Mouse (Mus musculus): ENCODE measurements at regions not wholly inside any gene's neighbourhood (a gene's known extent, or its start where the extent isn't known, plus 50 kb on each side); places are given as distances from the start of the nearest gene placed in this dataset.

DNA sequence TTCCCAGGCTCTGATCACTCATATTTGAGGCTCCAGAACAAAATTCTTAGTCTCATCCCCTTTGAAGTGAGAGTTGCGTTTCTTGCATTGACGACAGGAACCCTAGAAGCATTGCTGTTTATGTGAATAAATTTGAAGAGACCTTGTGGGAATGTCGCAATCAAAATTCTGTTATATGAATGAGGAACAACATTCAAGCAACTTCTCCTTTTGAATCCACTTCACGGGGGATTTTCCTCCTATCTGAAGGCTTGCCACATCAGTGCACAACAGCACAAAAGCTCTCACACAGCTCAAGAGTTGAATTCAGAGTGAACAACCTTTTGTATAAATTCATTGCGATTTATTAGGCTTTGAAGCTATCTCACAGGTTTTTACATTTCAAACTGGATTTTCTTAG lies 360.2 kb upstream of the Fbxo33 start:
- Histone ChIP-seq H3K27me3 (ENCODE audit: control insufficient read depth, insufficient read depth, low read length) (no peaks in the 10 kb centered on the region), H3K9ac (replicated peaks; ENCODE audit: low read depth, low read length) (no peak overlapping the region), H3K4me2 (replicated peaks; ENCODE audit: low read depth, low read length) (no peak overlapping the region), H3K4me3 (ENCODE audit: low read depth, low read length) (no peak overlapping the region), H3K36me3 (ENCODE audit: control insufficient read depth, insufficient read depth, low read length) (no peaks in the 10 kb centered on the region), H3K27ac (ENCODE audit: low read length) (no peak overlapping the region), H3K9me3 (ENCODE audit: control insufficient read depth, low read depth, low read length) (no peaks in the 10 kb centered on the region), H3K4me1 (ENCODE audit: control insufficient read depth, insufficient read depth, low read length) (no peaks in the 10 kb centered on the region)
- 87% methylated on average over 5 of the region's 5 CpGs for WGBS
- no peak for ATAC-seq (ENCODE audit: insufficient number of reproducible peaks, insufficient read depth, low FRiP score, low read depth)

DNA sequence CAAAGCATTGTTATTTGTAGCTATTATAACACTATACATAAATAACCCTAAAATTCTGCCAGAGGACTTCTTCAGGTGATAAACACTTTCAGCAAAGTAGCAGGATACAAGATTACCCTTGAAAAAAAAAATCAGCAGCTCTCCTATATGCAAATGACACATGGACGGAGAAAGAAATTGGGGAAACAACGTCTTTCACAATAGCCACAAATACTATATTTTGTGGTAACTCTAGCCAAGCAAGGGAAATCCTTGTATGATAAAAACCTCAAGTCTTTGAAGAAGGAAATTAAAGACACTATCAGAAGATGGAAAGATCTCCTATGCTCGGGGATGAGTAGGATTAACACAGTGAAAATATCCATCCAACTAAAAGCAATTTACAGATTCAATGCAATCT lies 344.4 kb upstream of the Fbxo33 start:
- Histone ChIP-seq H3K9ac (replicated peaks; ENCODE audit: low read depth, low read length) (no peak overlapping the region), H3K27ac (ENCODE audit: low read length) (no peak overlapping the region), H3K9me3 (ENCODE audit: control insufficient read depth, low read depth, low read length) (no peaks in the 10 kb centered on the region), H3K27me3 (ENCODE audit: control insufficient read depth, insufficient read depth, low read length) (no peaks in the 10 kb centered on the region), H3K4me1 (ENCODE audit: control insufficient read depth, insufficient read depth, low read length) (no peaks in the 10 kb centered on the region), H3K36me3 (ENCODE audit: control insufficient read depth, insufficient read depth, low read length) (no peaks in the 10 kb centered on the region), H3K4me3 (ENCODE audit: low read depth, low read length) (no peak overlapping the region), H3K4me2 (replicated peaks; ENCODE audit: low read depth, low read length) (no peak overlapping the region)
- ATAC-seq (ENCODE audit: insufficient number of reproducible peaks, insufficient read depth, low FRiP score, low read depth), result no peak
- WGBS, result 84% methylated on average over 3 of the region's 3 CpGs

DNA sequence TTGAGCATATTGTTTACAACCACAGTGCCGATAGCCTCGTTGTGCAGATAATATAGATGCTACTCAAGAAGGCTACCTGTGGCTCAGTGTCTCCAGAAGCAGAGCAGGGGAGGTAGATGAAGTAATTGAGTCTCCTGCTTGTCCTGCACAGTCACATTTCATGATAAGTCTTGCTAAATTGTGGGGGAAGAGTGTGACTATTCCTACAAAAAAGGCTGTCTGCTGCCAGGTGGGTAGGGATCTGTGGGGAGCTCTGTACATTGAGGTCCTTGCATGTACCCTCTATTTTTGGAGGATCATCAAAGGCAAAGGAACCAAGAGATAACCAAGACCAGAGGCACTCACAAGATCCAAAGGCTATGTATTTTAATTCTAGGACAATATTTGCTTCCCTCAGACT lies 320.3 kb upstream of the Fbxo33 start:
- no peaks in the 10 kb centered on the region for H3K9me3 ChIP-seq (ENCODE audit: control insufficient read depth, low read depth, low read length)
- no peak overlapping the region for H3K27ac ChIP-seq (ENCODE audit: low read length)
- ATAC-seq (ENCODE audit: insufficient number of reproducible peaks, insufficient read depth, low FRiP score, low read depth), result no peak

DNA sequence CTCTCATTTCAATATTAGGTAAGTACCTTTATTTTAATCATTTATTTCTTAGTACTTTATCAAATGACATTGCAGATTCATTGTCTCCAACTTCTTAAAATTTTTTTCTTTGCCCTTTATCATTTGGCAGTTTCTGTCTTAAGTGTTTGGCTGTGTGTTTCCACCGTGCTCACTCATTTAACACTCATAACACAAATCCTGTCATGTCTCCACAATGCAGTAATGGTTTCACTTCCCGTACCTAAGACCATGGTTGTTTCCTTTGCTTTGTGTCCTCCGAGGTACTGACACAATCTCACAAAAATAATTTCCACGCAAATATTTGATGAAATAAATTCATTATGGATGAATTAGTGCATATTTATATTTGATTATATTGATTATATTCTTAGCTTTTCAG lies 311.0 kb upstream of the Fbxo33 start:
- Histone ChIP-seq H3K4me3 (ENCODE audit: low read depth, low read length) (no peak overlapping the region), H3K4me1 (ENCODE audit: control insufficient read depth, insufficient read depth, low read length) (no peaks in the 10 kb centered on the region), H3K9ac (replicated peaks; ENCODE audit: low read depth, low read length) (no peak overlapping the region), H3K4me2 (replicated peaks; ENCODE audit: low read depth, low read length) (no peak overlapping the region), H3K27me3 (ENCODE audit: control insufficient read depth, insufficient read depth, low read length) (no peaks in the 10 kb centered on the region), H3K9me3 (ENCODE audit: control insufficient read depth, low read depth, low read length) (no peaks in the 10 kb centered on the region), H3K36me3 (ENCODE audit: control insufficient read depth, insufficient read depth, low read length) (no peaks in the 10 kb centered on the region), H3K27ac (ENCODE audit: low read length) (no peak overlapping the region)
- no peak for ATAC-seq (ENCODE audit: insufficient number of reproducible peaks, insufficient read depth, low FRiP score, low read depth)
- 72% methylated on average over 4 of the region's 4 CpGs for WGBS

More for the DNA sequence above, 320.3 kb upstream of the Fbxo33 start:
- H3K4me2 ChIP-seq (replicated peaks; ENCODE audit: low read depth, low read length), result no peak overlapping the region
- 54% methylated on average over 2 of the region's 2 CpGs for WGBS
- no peaks in the 10 kb centered on the region for H3K27me3 ChIP-seq (ENCODE audit: control insufficient read depth, insufficient read depth, low read length)
- no peaks in the 10 kb centered on the region for H3K4me1 ChIP-seq (ENCODE audit: control insufficient read depth, insufficient read depth, low read length)
- H3K36me3 ChIP-seq (ENCODE audit: control insufficient read depth, insufficient read depth, low read length), result no peaks in the 10 kb centered on the region
- H3K9ac ChIP-seq (replicated peaks; ENCODE audit: low read depth, low read length), result no peak overlapping the region
- no peak overlapping the region for H3K4me3 ChIP-seq (ENCODE audit: low read depth, low read length)

DNA sequence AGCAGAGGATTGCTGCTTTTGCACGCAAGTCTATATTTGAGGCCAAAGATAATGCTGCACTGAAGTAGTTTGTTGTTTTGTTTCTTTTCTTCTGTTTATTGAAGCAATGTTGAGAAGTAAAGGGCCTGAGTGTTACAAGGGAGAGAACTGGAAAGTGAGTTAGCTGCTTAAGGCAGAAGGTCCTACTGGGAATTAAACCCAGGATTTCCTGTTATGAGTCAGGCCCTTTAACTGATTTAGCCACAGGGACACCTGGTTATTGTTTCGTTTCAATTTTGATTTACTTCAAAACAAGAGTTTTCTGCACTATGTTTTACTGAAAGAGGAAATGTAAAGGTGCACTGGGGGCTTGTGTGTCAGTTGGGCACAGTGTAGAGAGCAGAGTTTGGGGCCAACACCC lies 303.8 kb upstream of the Fbxo33 start:
- Histone ChIP-seq H3K4me2 (replicated peaks; ENCODE audit: low read depth, low read length) (no peak overlapping the region), H3K27me3 (ENCODE audit: control insufficient read depth, insufficient read depth, low read length) (no peaks in the 10 kb centered on the region), H3K9me3 (ENCODE audit: control insufficient read depth, low read depth, low read length) (no peaks in the 10 kb centered on the region), H3K27ac (ENCODE audit: low read length) (no peak overlapping the region), H3K9ac (replicated peaks; ENCODE audit: low read depth, low read length) (no peak overlapping the region), H3K4me3 (ENCODE audit: low read depth, low read length) (no peak overlapping the region), H3K36me3 (ENCODE audit: control insufficient read depth, insufficient read depth, low read length) (no peaks in the 10 kb centered on the region), H3K4me1 (ENCODE audit: control insufficient read depth, insufficient read depth, low read length) (no peaks in the 10 kb centered on the region)
- no peak for ATAC-seq (ENCODE audit: insufficient number of reproducible peaks, insufficient read depth, low FRiP score, low read depth)
- 82% methylated on average over 2 of the region's 2 CpGs for WGBS

DNA sequence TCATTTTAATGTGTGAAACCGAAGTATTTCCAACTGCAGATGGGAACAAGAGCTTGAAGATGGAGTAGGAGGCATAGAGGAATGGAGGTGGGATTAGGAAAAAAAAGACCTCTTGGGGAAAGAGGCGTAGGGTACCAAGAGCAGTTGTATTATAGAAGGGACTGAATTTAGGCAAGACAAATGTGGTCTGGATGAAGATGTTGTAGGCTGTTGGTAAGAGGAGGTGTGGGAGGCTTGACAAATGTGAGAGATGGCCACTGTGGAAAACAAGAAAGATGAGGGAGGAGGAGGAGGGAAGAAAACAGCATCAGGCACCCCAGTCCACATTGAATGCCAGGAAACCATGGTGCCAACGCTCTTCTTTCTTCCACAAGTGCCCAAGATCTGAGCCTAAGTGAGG lies 302.4 kb upstream of the Fbxo33 start:
- 88% methylated on average over 3 of the region's 3 CpGs for WGBS
- ATAC-seq (ENCODE audit: insufficient number of reproducible peaks, insufficient read depth, low FRiP score, low read depth), result no peak
- Histone ChIP-seq H3K36me3 (ENCODE audit: control insufficient read depth, insufficient read depth, low read length) (no peaks in the 10 kb centered on the region), H3K4me3 (ENCODE audit: low read depth, low read length) (no peak overlapping the region), H3K4me1 (ENCODE audit: control insufficient read depth, insufficient read depth, low read length) (no peaks in the 10 kb centered on the region), H3K27me3 (ENCODE audit: control insufficient read depth, insufficient read depth, low read length) (no peaks in the 10 kb centered on the region), H3K27ac (ENCODE audit: low read length) (no peak overlapping the region), H3K4me2 (replicated peaks; ENCODE audit: low read depth, low read length) (no peak overlapping the region), H3K9me3 (ENCODE audit: control insufficient read depth, low read depth, low read length) (no peaks in the 10 kb centered on the region), H3K9ac (replicated peaks; ENCODE audit: low read depth, low read length) (no peak overlapping the region)

DNA sequence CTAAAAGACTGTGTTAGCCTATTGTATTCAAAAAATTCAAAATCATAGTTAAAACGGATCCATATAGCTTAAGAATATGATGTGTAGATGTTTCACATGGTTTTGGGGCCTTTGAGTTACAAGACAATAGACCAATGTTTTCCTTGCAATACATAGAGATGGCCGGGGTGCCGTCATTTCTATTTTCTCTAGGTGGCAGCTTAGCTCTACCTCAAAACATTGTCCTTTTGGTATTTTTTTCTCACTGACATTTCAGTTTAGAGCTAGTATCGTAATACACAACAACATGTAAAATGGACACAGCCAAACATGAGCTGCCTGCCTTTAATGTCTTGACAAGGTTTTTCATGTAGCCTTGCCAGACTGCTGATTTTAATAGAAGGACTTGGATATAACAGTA lies 290.3 kb upstream of the Fbxo33 start:
- H3K4me3 ChIP-seq (ENCODE audit: low read depth, low read length), result no peak overlapping the region
- 87% methylated on average over 4 of the region's 4 CpGs for WGBS
- H3K27ac ChIP-seq (ENCODE audit: low read length), result no peak overlapping the region
- H3K4me2 ChIP-seq (replicated peaks; ENCODE audit: low read depth, low read length), result no peak overlapping the region
- no peaks in the 10 kb centered on the region for H3K9me3 ChIP-seq (ENCODE audit: control insufficient read depth, low read depth, low read length)
- no peaks in the 10 kb centered on the region for H3K36me3 ChIP-seq (ENCODE audit: control insufficient read depth, insufficient read depth, low read length)
- ATAC-seq (ENCODE audit: insufficient number of reproducible peaks, insufficient read depth, low FRiP score, low read depth), result no peak
- no peaks in the 10 kb centered on the region for H3K27me3 ChIP-seq (ENCODE audit: control insufficient read depth, insufficient read depth, low read length)
- no peaks in the 10 kb centered on the region for H3K4me1 ChIP-seq (ENCODE audit: control insufficient read depth, insufficient read depth, low read length)
- no peak overlapping the region for H3K9ac ChIP-seq (replicated peaks; ENCODE audit: low read depth, low read length)

DNA sequence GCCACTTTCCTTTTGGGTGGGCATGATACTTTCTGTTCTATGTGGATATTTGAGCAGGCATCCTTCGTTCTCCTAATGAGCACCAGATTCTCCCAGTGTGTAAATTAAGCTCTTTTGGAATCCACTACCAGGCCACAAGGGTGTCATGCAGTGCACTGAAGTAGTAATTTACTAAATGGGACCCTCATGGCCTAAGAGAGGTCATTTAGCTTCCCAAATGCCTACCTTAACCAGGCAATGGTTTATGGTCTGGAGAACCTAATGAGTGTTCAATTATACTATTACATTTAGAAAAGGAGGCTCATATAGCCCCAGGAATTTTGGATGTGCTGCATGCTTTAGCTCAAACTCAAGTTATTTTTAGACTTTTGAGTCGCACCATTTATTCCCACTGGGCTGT lies 289.6 kb upstream of the Fbxo33 start:
- Histone ChIP-seq H3K4me1 (ENCODE audit: control insufficient read depth, insufficient read depth, low read length) (no peaks in the 10 kb centered on the region), H3K27ac (ENCODE audit: low read length) (no peak overlapping the region), H3K9ac (replicated peaks; ENCODE audit: low read depth, low read length) (no peak overlapping the region), H3K4me2 (replicated peaks; ENCODE audit: low read depth, low read length) (no peak overlapping the region), H3K4me3 (ENCODE audit: low read depth, low read length) (no peak overlapping the region), H3K36me3 (ENCODE audit: control insufficient read depth, insufficient read depth, low read length) (no peaks in the 10 kb centered on the region), H3K9me3 (ENCODE audit: control insufficient read depth, low read depth, low read length) (no peaks in the 10 kb centered on the region), H3K27me3 (ENCODE audit: control insufficient read depth, insufficient read depth, low read length) (no peaks in the 10 kb centered on the region)
- WGBS, result 73% methylated on average over 2 of the region's 2 CpGs
- ATAC-seq (ENCODE audit: insufficient number of reproducible peaks, insufficient read depth, low FRiP score, low read depth), result no peak

DNA sequence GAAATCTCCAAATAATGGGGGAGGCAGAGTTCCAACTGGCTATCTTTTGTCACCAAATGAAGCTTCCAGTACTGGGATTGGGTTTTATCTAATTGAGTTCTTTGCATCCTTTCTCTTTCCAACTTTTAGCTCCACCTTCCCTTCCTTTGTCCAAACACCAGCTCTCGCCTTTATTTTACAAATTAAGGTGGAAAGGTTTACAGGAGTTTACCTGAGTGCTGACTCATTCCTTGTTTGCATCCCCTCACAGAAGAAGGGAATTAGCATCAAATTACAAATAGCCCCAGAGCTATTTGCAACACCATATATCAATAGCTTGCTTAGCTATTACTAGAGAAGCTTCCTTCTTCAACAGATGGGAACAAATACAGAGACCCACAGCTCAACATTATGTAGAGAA lies 287.9 kb upstream of the Fbxo33 start:
- Histone ChIP-seq H3K27me3 (ENCODE audit: control insufficient read depth, insufficient read depth, low read length) (no peaks in the 10 kb centered on the region), H3K4me1 (ENCODE audit: control insufficient read depth, insufficient read depth, low read length) (no peaks in the 10 kb centered on the region), H3K9ac (replicated peaks; ENCODE audit: low read depth, low read length) (no peak overlapping the region), H3K4me2 (replicated peaks; ENCODE audit: low read depth, low read length) (no peak overlapping the region), H3K36me3 (ENCODE audit: control insufficient read depth, insufficient read depth, low read length) (no peaks in the 10 kb centered on the region), H3K27ac (ENCODE audit: low read length) (no peak overlapping the region), H3K9me3 (ENCODE audit: control insufficient read depth, low read depth, low read length) (no peaks in the 10 kb centered on the region), H3K4me3 (ENCODE audit: low read depth, low read length) (no peak overlapping the region)
- WGBS, result 35% methylated on average over 1 of the region's 1 CpGs
- no peak for ATAC-seq (ENCODE audit: insufficient number of reproducible peaks, insufficient read depth, low FRiP score, low read depth)
